Mouse (Mus musculus) bone marrow macrophage, adult 2 months (primary cell): Measurements from ENCODE around the gene Fgf2.

Experiments used
- CTCF ChIP-seq: IDR thresholded peaks from 2 replicates; pipeline ENCODE4 v1.5.1; 2012; ENCODE audit warnings: low read depth, mild to moderate bottlenecking, low read length, moderate library complexity
- POLR2A ChIP-seq: IDR thresholded peaks from 2 replicates; pipeline ENCODE4 v1.6.1; 2012; ENCODE audit warnings: mild to moderate bottlenecking, low read depth, low read length, borderline replicate concordance

DNA sequence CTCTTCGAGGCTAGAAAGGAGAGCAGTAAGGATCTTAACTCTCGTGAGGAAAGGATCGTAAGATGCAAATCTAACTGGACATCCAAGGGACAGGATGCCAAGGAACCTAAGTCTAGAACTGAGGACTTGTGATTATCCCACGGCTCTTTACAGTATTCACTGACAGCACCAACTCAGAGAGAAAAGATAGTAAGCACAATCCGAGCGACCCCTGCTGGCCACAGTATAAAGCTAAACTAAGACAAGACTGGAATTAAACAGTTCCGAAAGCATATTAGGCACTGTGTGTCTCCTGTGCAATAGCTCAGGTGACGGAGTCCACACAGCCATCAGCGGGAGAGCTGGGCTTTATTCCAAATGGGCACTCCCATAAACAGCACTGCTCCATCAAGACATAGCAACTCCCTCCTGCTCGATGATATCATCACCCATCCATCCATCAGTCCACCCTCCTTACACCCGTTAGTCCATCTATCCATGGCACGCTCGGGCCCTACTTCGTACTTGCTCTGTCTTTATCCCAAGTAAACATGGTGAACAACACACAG is 66.3 kb downstream of the Fgf2 start:
- no peak for TF ChIP-seq POLR2A
- TF ChIP-seq CTCF: no peak
